Mouse (Mus musculus) liver, embryonic 14.5 days (tissue): ENCODE results near the gene Lamp1. TPM values are rescaled to one million over a fixed set of nuclear protein-coding genes. Genes with fewer than 3 reads are reported as not detected.

Experiments used
- ATAC-seq: fragments of 200-750 bp; cut with Nextera tagmentation; 2 replicates; pipeline ENCODE4 v1.8.0; 2017; ENCODE audit warnings: moderate number of reproducible peaks, mild to moderate bottlenecking, moderate library complexity; ENCODE audit not compliant: insufficient read depth
- DNase-seq, 3 experiments: peaks; one replicate each; pipeline ENCODE4 v3.0.0-alpha.2; 2012 to 2013; ENCODE audit warnings: low read depth in 3 of 3, low spot score in 3 of 3
- H3K27ac ChIP-seq: fragments of 300-500 bp; sonication (generic); 2 replicates; pipeline ENCODE4 v1.5.1; 2014; ENCODE audit warnings: moderate library complexity, mild to moderate bottlenecking, control low read depth, inconsistent platforms
- H3K27me3 ChIP-seq: fragments of 300-500 bp; sonication (generic); 2 replicates; pipeline ENCODE4 v1.6.1; 2014; ENCODE audit warnings: mild to moderate bottlenecking, low read length, moderate library complexity; ENCODE audit not compliant: control insufficient read depth, insufficient read depth
- H3K36me3 ChIP-seq: fragments of 300-500 bp; sonication (generic); replicated peaks from 2 replicates; pipeline ENCODE4 v1.6.1; 2014; ENCODE audit warnings: low read depth; ENCODE audit not compliant: control insufficient read depth, insufficient read depth
- H3K4me1 ChIP-seq, 2 experiments: fragments of 200-500 bp in 1 of 2; fragments of 300-500 bp in 1 of 2; sonication (generic) in 1 of 2; replicated peaks; 2 replicates each; pipeline ENCODE4 v1.6.1; 2012 to 2014; ENCODE audit warnings: antibody characterized with exemption in 1 of 2, inconsistent platforms in 1 of 2, low read length in 1 of 2; ENCODE audit not compliant: control insufficient read depth in 2 of 2, insufficient read depth in 2 of 2
- H3K4me2 ChIP-seq: fragments of 300-500 bp; sonication (generic); 2 replicates; pipeline ENCODE4 v1.6.1; 2014; ENCODE audit warnings: low read depth, mild to moderate bottlenecking, control low read depth, moderate library complexity
- H3K4me3 ChIP-seq, 2 experiments: fragments of 200-500 bp in 1 of 2; fragments of 300-500 bp in 1 of 2; sonication (generic) in 1 of 2; 2 replicates each; pipeline ENCODE4 v1.5.1; 2012 to 2014; ENCODE audit warnings: low read depth in 2 of 2, low read length in 2 of 2, mild to moderate bottlenecking in 2 of 2, control low read depth in 1 of 2, inconsistent platforms in 1 of 2, moderate library complexity in 1 of 2; ENCODE audit not compliant: insufficient read depth in 1 of 2
- H3K9ac ChIP-seq: fragments of 300-500 bp; sonication (generic); replicated peaks from 2 replicates; pipeline ENCODE4 v1.6.1; 2014; ENCODE audit warnings: mild to moderate bottlenecking, control low read depth, moderate library complexity
- H3K9me3 ChIP-seq: fragments of 300-500 bp; sonication (generic); 2 replicates; pipeline ENCODE4 v1.6.1; 2016; ENCODE audit warnings: low read length, mixed read lengths; ENCODE audit not compliant: control insufficient read depth
- CTCF ChIP-seq: IDR thresholded peaks from 2 replicates; pipeline ENCODE4 v1.5.1; 2016; ENCODE audit warnings: antibody characterized with exemption, low read depth, control low read depth
- EP300 ChIP-seq: IDR thresholded peaks from 2 replicates; pipeline ENCODE4 v1.6.1; 2016; ENCODE audit warnings: antibody characterized with exemption, low read depth
- WGBS: fragments of 180-500 bp; shearing (Covaris S2); extraction: QIAGEN DNeasy Blood & Tissue Kit; methylation state at CpG from one replicate; pipeline ENCODE4 v1.1.7; 2014; ENCODE audit not compliant: insufficient replicate concordance; 5-methylcytosine and 5-hydroxymethylcytosine counted together
- microRNA counts: library from miRNA; unstranded; fragments of <30 nt; microRNA quantifications from one replicate; lab custom pipeline; 2016
- microRNA-seq: library from miRNA; unstranded; fragments of <30 nt; microRNA quantifications from one replicate; pipeline ENCODE4, GENCODE M21; 2016
- polyA plus RNA-seq, 2 experiments: library from polyadenylated mRNA; depleted of rRNA in 1 of 2; stranded (reverse) in 1 of 2; unstranded in 1 of 2; fragments of >200 nt; fragmentation: Nextera tagmentation in 1 of 2; extraction: Ambion mirVana in 1 of 2; gene quantifications; 2 replicates each; pipeline versions ENCODE4 v1.2.1 to v1.2.3; 2012 to 2014

Gene Lamp1
- polyA plus RNA-seq, 2 experiments = 137 to 178 TPM

GRCm38 (mm10) chr8:13217093-13217492, 58.1 kb downstream of the Lamp1 start:
- ATAC-seq = no peak
- H3K4me1 ChIP-seq = peaks cover 3 to 16% of the 10 kb centered on the region in 2 experiments
- H3K27ac ChIP-seq = no peak overlapping the region
- no peak for DNase-seq
- H3K9ac ChIP-seq = no peak overlapping the region
- no peaks in the 10 kb centered on the region for H3K36me3 ChIP-seq
- WGBS = 61% methylated on average over 5 of the region's 5 CpGs
- H3K4me2 ChIP-seq = no peak overlapping the region
- no peak for TF ChIP-seq EP300
- TF ChIP-seq CTCF = no peak
- H3K27me3 ChIP-seq = no peaks in the 10 kb centered on the region
- no peak overlapping the region for H3K4me3 ChIP-seq
- H3K9me3 ChIP-seq = no peaks in the 10 kb centered on the region

- H3K4me3 ChIP-seq = no peak overlapping the region
- TF ChIP-seq CTCF (no peak), EP300 (no peak)
- no peaks in the 10 kb centered on the region for H3K9me3 ChIP-seq
- no peak overlapping the region for H3K9ac ChIP-seq
- no peaks in the 10 kb centered on the region for H3K36me3 ChIP-seq
- no peaks in the 10 kb centered on the region for H3K27me3 ChIP-seq
- DNase-seq = no peak
- no peak for ATAC-seq
- H3K27ac ChIP-seq = no peak overlapping the region
- H3K4me2 ChIP-seq = no peak overlapping the region
- H3K4me1 ChIP-seq = peaks cover 3 to 11% of the 10 kb centered on the region in 2 experiments
Observed at GRCm38 (mm10) chr8:13217986-13218385, 59.0 kb downstream of the Lamp1 start.

- ATAC-seq (no peak), DNase-seq (no peak)
- H3K4me2 ChIP-seq = no peak overlapping the region
- H3K4me1 ChIP-seq = peaks cover 0 to 7% of the 10 kb centered on the region in 2 experiments; a peak in 3 of 4 replicates
- 64% methylated on average over 4 of the region's 4 CpGs for WGBS
- H3K36me3 ChIP-seq = no peaks in the 10 kb centered on the region
- H3K4me3 ChIP-seq = no peak overlapping the region
- no peak overlapping the region for H3K9ac ChIP-seq
- TF ChIP-seq EP300 (no peak), CTCF (no peak)
- no peaks in the 10 kb centered on the region for H3K27me3 ChIP-seq
- H3K9me3 ChIP-seq = no peaks in the 10 kb centered on the region
- H3K27ac ChIP-seq = no peak overlapping the region
Observed at GRCm38 (mm10) chr8:13218441-13218840, 59.5 kb downstream of the Lamp1 start.

GRCm38 (mm10) chr8:13224426-13224825, 65.5 kb downstream of the Lamp1 start:
- H3K27me3 ChIP-seq = no peaks in the 10 kb centered on the region
- no peaks in the 10 kb centered on the region for H3K36me3 ChIP-seq
- no peak overlapping the region for H3K27ac ChIP-seq
- H3K4me1 ChIP-seq = peaks cover 0 to 3% of the 10 kb centered on the region in 2 experiments; a peak in 1 of 4 replicates
- H3K4me3 ChIP-seq = no peak overlapping the region
- H3K9ac ChIP-seq = no peak overlapping the region
- no peak overlapping the region for H3K4me2 ChIP-seq
- no peaks in the 10 kb centered on the region for H3K9me3 ChIP-seq
- no peak for TF ChIP-seq CTCF
- TF ChIP-seq EP300 = no peak
- DNase-seq (no peak), ATAC-seq (no peak)
- 60% methylated on average over 9 of the region's 9 CpGs for WGBS

MicroRNAs encoded within 50 kb of the gene (microRNA counts, 519-probe panel; counts per million panel counts)
- 69.9 counts per million for microRNA mmu-miR-1968 (lab: Ali Mortazavi, UCI)

Small RNA genes within 50 kb of the gene (microRNA-seq; reads per million reads assigned to microRNA genes)
- gene Mir1968 (40.6 reads per million, percentile 39 among the genes with 10 or more reads in this experiment), gene Mir7065 (not detected)

Other genes with a start within 250 kb of the Lamp1 start
- 4.4 and 5.8 TPM in 2 replicates for gene F7, start 133.1 kb upstream of the Lamp1 start, polyA plus RNA-seq (2012; rRNA removed)
- 3.9 and 4.1 TPM in 2 replicates for gene F7, start 133.1 kb upstream of the Lamp1 start, polyA plus RNA-seq (2014; fragmentation: Nextera tagmentation; extraction: Ambion mirVana)
- gene F10, start 121.9 kb upstream of the Lamp1 start, polyA plus RNA-seq (2012; rRNA removed) = 29.9 and 43.2 TPM in 2 replicates
- 70.8 and 81.6 TPM in 2 replicates for gene F10, start 121.9 kb upstream of the Lamp1 start, polyA plus RNA-seq (2014; fragmentation: Nextera tagmentation; extraction: Ambion mirVana)
- 22.6 and 24.6 TPM in 2 replicates for gene Proz, start 98.2 kb upstream of the Lamp1 start, polyA plus RNA-seq (2012; rRNA removed)
- gene Proz, start 98.2 kb upstream of the Lamp1 start, polyA plus RNA-seq (2014; fragmentation: Nextera tagmentation; extraction: Ambion mirVana) = 30.2 and 31.1 TPM in 2 replicates
- 9.9 and 10.9 TPM in 2 replicates for gene Pcid2, start 53.7 kb upstream of the Lamp1 start, polyA plus RNA-seq (2012; rRNA removed)
- gene Pcid2, start 53.7 kb upstream of the Lamp1 start, polyA plus RNA-seq (2014; fragmentation: Nextera tagmentation; extraction: Ambion mirVana) = 12.3 and 13.2 TPM in 2 replicates
- 38.9 and 48.5 TPM in 2 replicates for gene Cul4a, start 53.5 kb upstream of the Lamp1 start, polyA plus RNA-seq (2012; rRNA removed)
- gene Cul4a, start 53.5 kb upstream of the Lamp1 start, polyA plus RNA-seq (2014; fragmentation: Nextera tagmentation; extraction: Ambion mirVana) = 68.8 and 83.0 TPM in 2 replicates
- 5.7 TPM in 2 replicates for gene Grtp1, start 41.5 kb downstream of the Lamp1 start, polyA plus RNA-seq (2012; rRNA removed)
- 9.5 and 10.1 TPM in 2 replicates for gene Grtp1, start 41.5 kb downstream of the Lamp1 start, polyA plus RNA-seq (2014; fragmentation: Nextera tagmentation; extraction: Ambion mirVana)
- gene Adprhl1, start 95.0 kb downstream of the Lamp1 start, polyA plus RNA-seq (2012; rRNA removed) = not detected in 2 replicates
- not detected in 2 replicates for gene Adprhl1, start 95.0 kb downstream of the Lamp1 start, polyA plus RNA-seq (2014; fragmentation: Nextera tagmentation; extraction: Ambion mirVana)
- gene Dcun1d2, start 129.0 kb downstream of the Lamp1 start, polyA plus RNA-seq (2012; rRNA removed) = 6.5 and 7.1 TPM in 2 replicates
- 7.9 and 8.7 TPM in 2 replicates for gene Dcun1d2, start 129.0 kb downstream of the Lamp1 start, polyA plus RNA-seq (2014; fragmentation: Nextera tagmentation; extraction: Ambion mirVana)
- 2.6 and 3.7 TPM in 2 replicates for gene Tmco3, start 129.0 kb downstream of the Lamp1 start, polyA plus RNA-seq (2012; rRNA removed)
- 3.9 and 5.5 TPM in 2 replicates for gene Tmco3, start 129.0 kb downstream of the Lamp1 start, polyA plus RNA-seq (2014; fragmentation: Nextera tagmentation; extraction: Ambion mirVana)
- gene Tfdp1, start 179.6 kb downstream of the Lamp1 start, polyA plus RNA-seq (2012; rRNA removed) = 86.2 and 108 TPM in 2 replicates
- gene Tfdp1, start 179.6 kb downstream of the Lamp1 start, polyA plus RNA-seq (2014; fragmentation: Nextera tagmentation; extraction: Ambion mirVana) = 90.1 and 107 TPM in 2 replicates
- gene Atp4b, start 237.7 kb downstream of the Lamp1 start, polyA plus RNA-seq (2012; rRNA removed) = not detected in 2 replicates
- gene Atp4b, start 237.7 kb downstream of the Lamp1 start, polyA plus RNA-seq (2014; fragmentation: Nextera tagmentation; extraction: Ambion mirVana) = not detected in 2 replicates
- gene Grk1, start 245.9 kb downstream of the Lamp1 start, polyA plus RNA-seq (2012; rRNA removed) = 0.01 and 0.02 TPM in 2 replicates
- gene Grk1, start 245.9 kb downstream of the Lamp1 start, polyA plus RNA-seq (2014; fragmentation: Nextera tagmentation; extraction: Ambion mirVana) = 0.04 TPM in 1 of 2 replicates, not detected in the other